Mouse (Mus musculus) ES-E14 (cell line): ENCODE measurements at regions not wholly inside any gene's neighbourhood (a gene's known extent, or its start where the extent isn't known, plus 50 kb on each side); places are given as distances from the start of the nearest gene placed in this dataset.

Source experiments
- CHD2 ChIP-seq: IDR thresholded peaks from 2 replicates; pipeline ENCODE4 v1.6.1; 2014; ENCODE audit warnings: mild to moderate bottlenecking, low read depth, low read length, inconsistent platforms
- MAFK ChIP-seq: IDR thresholded peaks from 2 replicates; pipeline ENCODE4 v1.6.1; 2014; ENCODE audit warnings: mild to moderate bottlenecking, low read depth, low read length, inconsistent platforms; ENCODE audit not compliant: insufficient read depth
- ZNF384 ChIP-seq: IDR thresholded peaks from 2 replicates; pipeline ENCODE4 v1.6.1; 2012; ENCODE audit warnings: low read depth, low read length, inconsistent platforms

DNA sequence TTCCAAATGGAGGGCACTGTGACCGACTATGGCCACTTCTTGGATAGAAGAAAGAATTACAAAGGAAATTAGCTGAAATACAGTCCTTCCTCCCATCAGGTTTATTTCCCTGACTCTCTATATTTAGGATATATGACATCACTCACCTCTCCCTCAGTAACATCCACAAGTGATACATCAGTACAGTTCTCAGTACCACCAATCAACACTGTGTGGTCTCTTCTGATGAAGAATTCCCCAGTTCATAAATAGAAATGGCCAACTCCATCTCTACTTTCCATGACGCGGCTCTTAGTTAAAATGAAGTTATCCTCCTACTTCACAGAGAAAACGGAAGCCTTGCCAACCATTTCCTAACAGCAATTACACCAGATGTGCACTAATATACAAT is 208.3 kb upstream of the Dio2 start:
- TF ChIP-seq MAFK (no peak), CHD2 (no peak), ZNF384 (no peak)
